Mouse (Mus musculus) testis, adult 2 months (tissue): ENCODE results near the gene Neurl1b. TPM values are rescaled to one million over a fixed set of nuclear protein-coding genes. Genes with fewer than 3 reads are reported as not detected.

Experiments
- H3K27ac ChIP-seq: fragments of 200-500 bp; 2 replicates; pipeline ENCODE4 v1.5.1; 2012; ENCODE audit warnings: low read depth, low read length; ENCODE audit not compliant: control insufficient read depth, insufficient read depth
- H3K27me3 ChIP-seq: fragments of 200-500 bp; 2 replicates; pipeline ENCODE4 v1.6.1; 2012; ENCODE audit warnings: mild to moderate bottlenecking, low read length, moderate library complexity; ENCODE audit not compliant: control insufficient read depth, insufficient read depth
- H3K36me3 ChIP-seq: fragments of 200-500 bp; 2 replicates; pipeline ENCODE4 v1.6.1; 2012; ENCODE audit warnings: mild to moderate bottlenecking, low read length; ENCODE audit not compliant: control insufficient read depth, insufficient read depth
- H3K4me1 ChIP-seq: fragments of 200-500 bp; 2 replicates; pipeline ENCODE4 v1.6.1; 2012; ENCODE audit warnings: low read length; ENCODE audit not compliant: control insufficient read depth, insufficient read depth
- H3K4me3 ChIP-seq: fragments of 200-500 bp; 2 replicates; pipeline ENCODE4 v1.5.1; 2012; ENCODE audit warnings: low read depth, mild to moderate bottlenecking, low read length, moderate library complexity, mixed read lengths; ENCODE audit not compliant: control insufficient read depth
- CTCF ChIP-seq: fragments of 200-500 bp; IDR thresholded peaks from 2 replicates; pipeline ENCODE4 v1.5.1; 2012; ENCODE audit warnings: low read depth, mild to moderate bottlenecking, inconsistent platforms, low read length, moderate library complexity; ENCODE audit not compliant: control insufficient read depth, insufficient read depth, insufficient replicate concordance
- POLR2A ChIP-seq: fragments of 200-500 bp; IDR thresholded peaks from 2 replicates; pipeline ENCODE4 v1.6.1; 2012; ENCODE audit warnings: low read depth, mild to moderate bottlenecking, inconsistent platforms, low read length, moderate library complexity; ENCODE audit not compliant: control insufficient read depth
- polyA plus RNA-seq: library from polyadenylated mRNA; depleted of rRNA; stranded (reverse); fragments of >200 nt; gene quantifications from 2 replicates; pipeline ENCODE4 v1.2.3, GENCODE M21; 2012

Neurl1b gene
- polyA plus RNA-seq, 1 experiment, result 0.54 TPM

GRCm38 (mm10) chr17:26467619-26468018, 53.0 kb downstream of the Neurl1b start:
- no peaks in the 10 kb centered on the region for H3K27me3 ChIP-seq
- H3K4me3 ChIP-seq, result no peak overlapping the region
- H3K4me1 ChIP-seq, result peaks cover 5% of the 10 kb centered on the region; the same call in 1 of the 2 replicates
- no peak overlapping the region for H3K27ac ChIP-seq
- H3K36me3 ChIP-seq, result no peaks in the 10 kb centered on the region
- TF ChIP-seq POLR2A (no peak), CTCF (no peak)

GRCm38 (mm10) chr17:26468102-26468894, 53.7 kb downstream of the Neurl1b start:
- Histone ChIP-seq H3K4me1 (peaks cover 5% of the 10 kb centered on the region; the same call in 1 of the 2 replicates), H3K27me3 (no peaks in the 10 kb centered on the region), H3K4me3 (no peak overlapping the region), H3K36me3 (no peaks in the 10 kb centered on the region), H3K27ac (no peak overlapping the region)
- TF ChIP-seq CTCF, result no peak
- no peak for TF ChIP-seq POLR2A

- Histone ChIP-seq H3K4me1 (no peaks in the 10 kb centered on the region; the same call in 1 of the 2 replicates), H3K4me3 (no peak overlapping the region), H3K27me3 (no peaks in the 10 kb centered on the region), H3K36me3 (no peaks in the 10 kb centered on the region), H3K27ac (no peak overlapping the region)
- TF ChIP-seq CTCF (no peak), POLR2A (no peak)
Observed at GRCm38 (mm10) chr17:26476871-26477270, 62.2 kb downstream of the Neurl1b start.

- Histone ChIP-seq H3K27ac (no peak overlapping the region), H3K4me3 (no peak overlapping the region), H3K36me3 (no peaks in the 10 kb centered on the region), H3K27me3 (no peaks in the 10 kb centered on the region), H3K4me1 (no peaks in the 10 kb centered on the region; the same call in 1 of the 2 replicates)
- TF ChIP-seq POLR2A, result no peak
- TF ChIP-seq CTCF, result no peak
Observed at GRCm38 (mm10) chr17:26478672-26479071, 64.0 kb downstream of the Neurl1b start.

- H3K36me3 ChIP-seq, result no peaks in the 10 kb centered on the region
- no peak overlapping the region for H3K4me3 ChIP-seq
- H3K4me1 ChIP-seq, result no peaks in the 10 kb centered on the region; the same call in 1 of the 2 replicates
- no peaks in the 10 kb centered on the region for H3K27me3 ChIP-seq
- TF ChIP-seq POLR2A (no peak), CTCF (no peak)
- H3K27ac ChIP-seq, result no peak overlapping the region
Observed at GRCm38 (mm10) chr17:26479619-26480018, 65.0 kb downstream of the Neurl1b start.

- Histone ChIP-seq H3K27ac (no peak overlapping the region), H3K27me3 (no peaks in the 10 kb centered on the region), H3K4me1 (no peaks in the 10 kb centered on the region; the same call in 1 of the 2 replicates), H3K4me3 (no peak overlapping the region), H3K36me3 (no peaks in the 10 kb centered on the region)
- no peak for TF ChIP-seq CTCF
Observed at GRCm38 (mm10) chr17:26480956-26481355, 66.3 kb downstream of the Neurl1b start.

GRCm38 (mm10) chr17:26484626-26485421, 70.2 kb downstream of the Neurl1b start:
- Histone ChIP-seq H3K4me1 (no peaks in the 10 kb centered on the region; the same call in 1 of the 2 replicates), H3K27ac (no peak overlapping the region), H3K27me3 (no peaks in the 10 kb centered on the region), H3K36me3 (no peaks in the 10 kb centered on the region), H3K4me3 (no peak overlapping the region)
- no peak for TF ChIP-seq POLR2A
- no peak for TF ChIP-seq CTCF
